Mouse (Mus musculus) T-helper 1 cell (primary cell): ENCODE measurements at regions not wholly inside any gene's neighbourhood (a gene's known extent, or its start where the extent isn't known, plus 50 kb on each side); places are given as distances from the start of the nearest gene placed in this dataset.

ENCODE experiments used
- in situ Hi-C: fragments of 300-600 bp; cut with MboI, MseI; formaldehyde crosslinking; loops from one replicate; pipeline ENCODE4 v1.15.1; 2025; ENCODE audit warnings: high pct_unique_total_duplicates

GRCm38 (mm10) chr11:18031049-18031448 is 77.4 kb upstream of the Etaa1 start:
- in situ Hi-C loops, result no loop called here

GRCm38 (mm10) chr11:18022065-18022464 is 68.4 kb upstream of the Etaa1 start:
- in situ Hi-C loops, result no loop called here

- in situ Hi-C loops, result no loop called here
Observed at GRCm38 (mm10) chr11:18015239-18015638, 61.6 kb upstream of the Etaa1 start.

GRCm38 (mm10) chr11:18014610-18015009 is 60.9 kb upstream of the Etaa1 start:
- in situ Hi-C loops, result no loop called here

GRCm38 (mm10) chr11:18012085-18012484 is 58.4 kb upstream of the Etaa1 start:
- in situ Hi-C loops, result no loop called here

- in situ Hi-C loops, result no loop called here
Observed at GRCm38 (mm10) chr11:18011101-18011733, 57.5 kb upstream of the Etaa1 start.

- in situ Hi-C loops, result no loop called here
Observed at GRCm38 (mm10) chr11:18008140-18008539, 54.5 kb upstream of the Etaa1 start.
